Mouse (Mus musculus) adrenal gland, postnatal 14 days (tissue): ENCODE results near the gene Olfr784. TPM values are rescaled to one million over a fixed set of nuclear protein-coding genes. Genes with fewer than 3 reads are reported as not detected.
"Not testable (repeated sequence)": the region's sequence is repeated elsewhere in the genome, so short reads cannot be mapped to it uniquely, and the experiment has no call there.

ENCODE experiments used
- DNase-seq: peaks from one replicate; pipeline ENCODE4 v3.0.0; 2021; ENCODE audit warnings: mixed read lengths
- long read RNA-seq, 2 experiments: library from polyadenylated mRNA; stranded (forward); transcript quantifications; one replicate each; pipeline ENCODE4 v2.0.0; 2021
- total RNA-seq: library from RNA; stranded (reverse); gene quantifications from 2 replicates; pipeline ENCODE4 v1.2.3, GENCODE M21; 2021

The Olfr784 gene
- not detected in 2 replicates for total RNA-seq
- long read RNA-seq, experiment 1, result 0 reads
- long read RNA-seq, experiment 2, result 0 reads

DNA sequence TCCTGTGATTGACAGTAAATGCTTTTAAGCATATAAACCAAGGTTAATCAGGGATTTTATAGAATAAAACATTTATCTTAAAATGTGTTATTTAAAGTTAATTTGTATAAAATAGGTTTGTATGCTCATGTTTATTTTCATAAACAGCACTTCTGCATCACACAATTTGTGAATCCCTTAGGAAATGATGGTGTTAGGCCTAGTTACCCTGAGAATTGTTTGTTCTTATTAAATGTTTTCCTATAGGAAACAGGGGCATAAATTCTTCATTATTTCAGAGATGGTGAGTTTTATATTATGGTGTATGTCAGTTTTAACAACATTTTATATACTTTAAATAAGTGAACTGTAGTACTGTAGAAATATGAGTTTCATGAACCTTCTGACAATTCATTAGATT, at the start of gene Olfr784:
Gene Olfr784 (plus strand): TSS at position 301 of the 400 bp plus-strand sequence.
- DNase-seq, result no peak

DNA sequence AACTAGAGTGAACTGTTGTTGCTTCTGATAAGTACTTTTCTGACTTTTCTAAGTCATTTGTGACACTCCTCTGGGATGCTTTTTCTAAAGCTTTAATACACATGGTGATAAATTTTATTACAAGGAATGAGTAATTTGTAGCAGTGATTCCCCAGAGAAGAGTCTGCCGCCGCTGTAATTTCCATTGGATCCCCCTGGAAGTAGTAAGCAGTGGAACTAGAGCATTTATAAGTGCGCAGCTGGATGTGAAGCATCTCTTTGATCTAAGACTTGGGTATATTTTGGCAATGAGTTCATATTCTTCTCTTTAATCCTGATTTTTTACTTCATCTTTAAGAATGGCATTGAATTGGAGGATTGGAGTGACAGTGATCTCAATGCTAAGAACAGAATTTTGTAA, 35.3 kb upstream of the Olfr784 start, which contains the start of gene Olfr782:
Gene Olfr782 (plus strand): TSS at position 301 of the 400 bp plus-strand sequence.
- no peak for DNase-seq

DNA sequence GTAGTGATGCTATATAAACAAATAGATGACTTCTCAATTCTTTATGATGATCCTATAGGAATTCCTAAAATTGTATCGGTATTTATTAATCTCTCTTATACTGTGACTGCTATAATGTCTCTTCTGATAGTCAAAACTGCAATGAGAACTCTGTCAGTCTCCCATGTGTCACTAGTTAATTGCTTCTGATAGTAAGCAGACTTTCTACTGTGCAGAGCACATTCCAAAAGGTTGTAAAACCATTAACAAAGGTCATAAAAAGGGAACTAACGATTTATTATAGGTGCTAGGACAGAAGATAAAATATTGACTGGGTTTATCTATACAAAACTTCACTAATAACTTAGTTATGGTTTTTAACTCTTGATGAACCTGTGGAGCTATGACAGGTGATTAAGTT, 31.4 kb upstream of the Olfr784 start:
- DNase-seq, result not testable (repeated sequence)

DNA sequence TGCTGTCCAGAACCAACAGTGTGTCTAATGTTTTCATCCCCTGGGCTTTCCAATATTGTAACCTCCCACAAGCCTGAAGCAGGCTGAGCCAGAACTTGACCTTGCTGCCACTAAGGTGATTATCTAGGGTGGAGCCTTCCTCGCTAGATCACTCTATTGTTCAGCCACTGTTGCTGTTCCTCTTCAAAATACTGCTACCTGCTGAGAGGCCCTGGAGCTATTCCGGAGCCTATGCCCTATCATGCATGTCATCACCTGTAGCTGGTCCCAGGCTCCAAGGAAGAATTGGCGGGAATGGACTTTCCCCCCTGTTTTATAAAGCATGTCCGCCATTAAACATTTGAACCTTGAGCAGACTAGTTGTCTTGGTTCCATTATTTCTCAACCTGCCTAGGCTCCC, 27.4 kb upstream of the Olfr784 start:
- DNase-seq, result not testable (repeated sequence)

DNA sequence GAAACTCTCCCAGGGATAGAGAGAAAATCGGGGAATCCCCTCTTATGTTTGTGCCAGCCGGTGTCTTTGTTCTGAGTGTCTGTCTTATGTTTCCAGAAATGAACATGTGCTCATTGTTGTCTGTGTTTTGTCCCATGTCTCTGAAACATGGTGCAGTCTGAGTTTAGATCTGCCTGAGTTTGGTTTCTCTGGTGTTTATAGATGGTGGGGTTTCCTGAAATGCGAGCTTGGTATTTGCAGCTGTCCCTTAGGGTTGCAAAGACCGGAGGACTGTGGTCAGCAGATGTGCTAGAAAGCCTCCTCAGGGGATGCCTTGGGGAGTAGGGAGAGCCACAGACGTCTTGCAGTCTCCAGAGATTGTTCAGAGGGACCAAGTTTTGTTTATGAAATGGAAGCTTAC, 26.6 kb upstream of the Olfr784 start:
- DNase-seq, result no peak

DNA sequence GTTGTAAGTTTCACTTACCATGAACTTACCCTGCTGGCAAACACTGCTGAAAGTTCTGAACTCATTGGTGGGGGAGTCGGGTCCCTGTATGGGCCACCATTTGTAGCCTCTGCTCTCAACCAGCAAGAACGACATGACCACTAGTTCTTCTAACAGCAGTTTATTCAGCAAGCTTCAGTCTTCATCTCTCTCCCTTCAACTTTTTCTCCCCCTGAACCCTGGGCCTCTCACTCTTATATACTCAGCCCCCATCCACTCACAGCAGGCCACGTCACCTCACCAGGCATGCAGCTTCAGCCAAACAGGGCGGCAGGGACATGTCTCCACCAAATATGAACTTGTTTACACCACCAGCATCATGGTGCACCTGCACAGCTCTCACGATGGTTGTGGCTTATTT, 9.8 kb upstream of the Olfr784 start:
- DNase-seq, result not testable (repeated sequence)

DNA sequence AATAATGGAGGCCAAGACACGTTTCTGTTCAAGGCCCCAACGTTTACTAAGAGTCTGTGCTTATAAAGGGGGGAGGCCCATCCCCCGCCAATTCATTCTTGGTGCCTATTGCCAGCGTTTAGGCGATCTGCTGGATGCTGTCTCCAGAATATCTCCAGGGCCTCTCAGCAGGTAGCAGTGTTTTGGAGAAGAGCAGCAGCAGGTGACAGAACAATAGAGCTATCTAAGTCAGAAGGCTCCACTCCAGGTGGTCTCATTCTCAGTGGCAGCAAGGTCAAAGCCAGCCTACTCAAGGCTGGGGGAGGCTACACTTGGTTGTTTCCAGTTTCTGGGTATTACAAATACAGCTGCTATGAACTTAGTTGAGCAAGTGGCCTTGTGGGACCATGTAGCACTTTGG, 17.0 kb downstream of the Olfr784 start:
- no peak for DNase-seq

DNA sequence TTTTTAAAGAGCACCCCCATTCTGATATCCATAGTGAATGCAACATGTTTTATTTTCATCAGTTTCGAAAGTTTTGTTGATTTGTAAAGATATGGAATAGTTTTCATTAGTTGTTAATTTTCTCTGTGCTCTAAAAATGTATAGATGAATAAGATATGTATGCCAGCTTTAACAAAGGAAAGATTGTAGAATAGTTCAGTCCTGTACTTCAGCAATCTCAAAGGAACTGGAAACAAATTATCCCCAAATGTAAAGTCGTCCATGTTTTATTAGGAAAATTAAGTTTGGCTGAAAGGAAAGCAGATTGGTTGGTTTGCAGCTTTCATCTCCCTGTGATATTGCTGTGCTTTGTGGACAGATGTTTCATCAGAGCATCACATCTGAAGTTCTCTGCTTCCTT, 21.2 kb downstream of the Olfr784 start, which contains the start of gene Olfr785:
Gene Olfr785 (plus strand): TSS at position 301 of the 400 bp plus-strand sequence.
- no peak for DNase-seq

DNA sequence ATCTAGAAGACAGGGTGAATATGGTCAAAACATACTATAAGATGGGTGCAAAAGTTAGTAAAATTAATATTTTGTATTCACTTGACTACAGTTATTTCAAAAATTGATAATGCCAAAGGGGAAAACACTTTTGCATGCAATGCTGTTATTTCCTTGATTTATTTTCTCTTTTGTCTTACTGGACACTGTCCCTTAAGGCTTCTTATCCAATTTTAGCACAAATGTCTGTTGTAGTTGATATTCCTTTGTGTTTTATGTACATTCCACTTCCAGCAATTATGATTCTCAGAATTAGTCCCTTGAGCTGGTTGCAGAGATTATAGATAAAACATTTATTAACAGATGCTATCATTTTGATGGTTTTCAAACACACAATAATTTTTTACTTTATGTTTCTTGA, 43.1 kb downstream of the Olfr784 start, which contains the start of gene Olfr786:
Gene Olfr786 (plus strand): TSS at position 301 of the 400 bp plus-strand sequence.
- DNase-seq, result no peak

Other genes starting within 250 kb of the Olfr784 start
- not detected in 2 replicates for gene Olfr770, start 245.1 kb upstream of the Olfr784 start, total RNA-seq
- gene Olfr771, start 219.3 kb upstream of the Olfr784 start, total RNA-seq, result not detected in 2 replicates
- not detected in 2 replicates for gene Olfr772, start 206.2 kb upstream of the Olfr784 start, total RNA-seq
- not detected in 2 replicates for gene Olfr773, start 196.7 kb upstream of the Olfr784 start, total RNA-seq
- gene Olfr774, start 147.9 kb upstream of the Olfr784 start, total RNA-seq, result not detected in 2 replicates
- gene Olfr775, start 135.7 kb upstream of the Olfr784 start, total RNA-seq, result not detected in 2 replicates
- not detected in 2 replicates for gene Olfr776, start 125.0 kb upstream of the Olfr784 start, total RNA-seq
- not detected in 2 replicates for gene Olfr777, start 112.6 kb upstream of the Olfr784 start, total RNA-seq
- not detected in 2 replicates for gene Olfr780, start 66.0 kb upstream of the Olfr784 start, total RNA-seq
- not detected in 2 replicates for gene Olfr781, start 55.2 kb upstream of the Olfr784 start, total RNA-seq
- not detected in 2 replicates for gene Olfr782, start 35.2 kb upstream of the Olfr784 start, total RNA-seq
- not detected in 2 replicates for gene Olfr785, start 21.3 kb downstream of the Olfr784 start, total RNA-seq
- not detected in 2 replicates for gene Olfr786, start 43.2 kb downstream of the Olfr784 start, total RNA-seq
- not detected in 2 replicates for gene Olfr787, start 77.8 kb downstream of the Olfr784 start, total RNA-seq
- not detected in 2 replicates for gene Olfr788, start 86.9 kb downstream of the Olfr784 start, total RNA-seq
- gene Olfr789, start 100.7 kb downstream of the Olfr784 start, total RNA-seq, result not detected in 2 replicates
- gene Olfr790, start 114.4 kb downstream of the Olfr784 start, total RNA-seq, result not detected in 2 replicates
- gene Olfr791, start 137.7 kb downstream of the Olfr784 start, total RNA-seq, result not detected in 2 replicates
- not detected in 2 replicates for gene Olfr792, start 155.1 kb downstream of the Olfr784 start, total RNA-seq
- not detected in 2 replicates for gene Olfr794, start 183.6 kb downstream of the Olfr784 start, total RNA-seq
- not detected in 2 replicates for gene Olfr796, start 228.5 kb downstream of the Olfr784 start, total RNA-seq
- not detected in 2 replicates for gene Olfr798, start 243.9 kb downstream of the Olfr784 start, total RNA-seq